Mouse (Mus musculus): Measurements from ENCODE around the gene Slc9a7.

Gene Slc9a7

GRCm38 (mm10) chrX:20291282-20292039 is at the start of gene Slc9a7:
TSS of gene Slc9a7 (minus strand) at chrX:20291807.
- DNase-seq (ENCODE audit: low read depth): no peak

- no peak for DNase-seq (ENCODE audit: low read depth)
Observed at GRCm38 (mm10) chrX:20335722-20336121, 44.1 kb upstream of the Slc9a7 start.

GRCm38 (mm10) chrX:20332756-20333155 is 41.1 kb upstream of the Slc9a7 start:
- DNase-seq (ENCODE audit: low read depth): no peak

- DNase-seq (ENCODE audit: low read depth): no peak
Observed at GRCm38 (mm10) chrX:20307215-20307614, 15.6 kb upstream of the Slc9a7 start.

GRCm38 (mm10) chrX:20305941-20306340 is 14.3 kb upstream of the Slc9a7 start:
- no peak for DNase-seq (ENCODE audit: low read depth)

- DNase-seq (ENCODE audit: low read depth): no peak
Observed at GRCm38 (mm10) chrX:20303280-20303679, 11.7 kb upstream of the Slc9a7 start.

GRCm38 (mm10) chrX:20292040-20292417 is 422 bp upstream of the Slc9a7 start:
- no peak for DNase-seq (ENCODE audit: low read depth)

- DNase-seq (ENCODE audit: low read depth): no peak
Observed at GRCm38 (mm10) chrX:20290715-20291114, 892 bp downstream of the Slc9a7 start.

- DNase-seq (ENCODE audit: low read depth): no peak
Observed at GRCm38 (mm10) chrX:20288674-20289073, 2.9 kb downstream of the Slc9a7 start.

- DNase-seq (ENCODE audit: low read depth): no peak
Observed at GRCm38 (mm10) chrX:20286254-20286653, 5.4 kb downstream of the Slc9a7 start.

GRCm38 (mm10) chrX:20279424-20279823 is 12.2 kb downstream of the Slc9a7 start:
- DNase-seq (ENCODE audit: low read depth): no peak

- no peak for DNase-seq (ENCODE audit: low read depth)
Observed at GRCm38 (mm10) chrX:20273854-20274253, 17.8 kb downstream of the Slc9a7 start.

GRCm38 (mm10) chrX:20271980-20272379 is 19.6 kb downstream of the Slc9a7 start:
- DNase-seq (ENCODE audit: low read depth): no peak

GRCm38 (mm10) chrX:20269980-20270379 is 21.6 kb downstream of the Slc9a7 start:
- DNase-seq (ENCODE audit: low read depth): no peak

- DNase-seq (ENCODE audit: low read depth): no peak
Observed at GRCm38 (mm10) chrX:20264370-20264769, 27.2 kb downstream of the Slc9a7 start.

GRCm38 (mm10) chrX:20228102-20228501 is 63.5 kb downstream of the Slc9a7 start:
- DNase-seq (ENCODE audit: low read depth): no peak

- DNase-seq (ENCODE audit: low read depth): no peak
Observed at GRCm38 (mm10) chrX:20221486-20221885, 70.1 kb downstream of the Slc9a7 start.

- DNase-seq (ENCODE audit: low read depth): no peak
Observed at GRCm38 (mm10) chrX:20185616-20186015, 106.0 kb downstream of the Slc9a7 start.

- no peak for DNase-seq (ENCODE audit: low read depth)
Observed at GRCm38 (mm10) chrX:20176792-20177191, 114.8 kb downstream of the Slc9a7 start.

- DNase-seq (ENCODE audit: low read depth): no peak
Observed at GRCm38 (mm10) chrX:20168430-20168829, 123.2 kb downstream of the Slc9a7 start.

GRCm38 (mm10) chrX:20164984-20165383 is 126.6 kb downstream of the Slc9a7 start:
- no peak for DNase-seq (ENCODE audit: low read depth)

- peak; percentile 23 for DNase-seq (ENCODE audit: low read depth)
Observed at GRCm38 (mm10) chrX:20162322-20162711, 129.3 kb downstream of the Slc9a7 start.

GRCm38 (mm10) chrX:20161687-20162321 is 129.8 kb downstream of the Slc9a7 start:
- no peak for DNase-seq (ENCODE audit: low read depth)

- DNase-seq (ENCODE audit: low read depth): no peak
Observed at GRCm38 (mm10) chrX:20160301-20160700, 131.3 kb downstream of the Slc9a7 start.

Data from fibroblast of lung, adult 2 months (primary cell).